Mouse (Mus musculus) liver, postnatal 0 days (tissue): ENCODE measurements around the gene Uhrf1bp1. TPM values are rescaled to one million over a fixed set of nuclear protein-coding genes. Genes with fewer than 3 reads are reported as not detected.
A peak's percentile ranks its signal among the peaks of the same experiment; 100 is the strongest.

Experiments used
- ATAC-seq: fragments of 200-750 bp; cut with Nextera tagmentation; 2 replicates; pipeline ENCODE4 v1.8.0; 2017; ENCODE audit warnings: mild to moderate bottlenecking, moderate library complexity
- DNase-seq: peaks from one replicate; pipeline ENCODE4 v3.0.0-alpha.2; 2016
- H3K27ac ChIP-seq: fragments of 300-500 bp; sonication (generic); 2 replicates; pipeline ENCODE4 v1.5.1; 2014; ENCODE audit warnings: antibody characterized with exemption, moderate library complexity, mild to moderate bottlenecking, low read depth
- H3K27me3 ChIP-seq: fragments of 300-500 bp; sonication (generic); 2 replicates; pipeline ENCODE4 v1.6.1; 2014; ENCODE audit warnings: low read length, control low read depth, mixed read lengths; ENCODE audit not compliant: insufficient read depth
- H3K36me3 ChIP-seq: fragments of 300-500 bp; sonication (generic); replicated peaks from 2 replicates; pipeline ENCODE4 v1.6.1; 2014; ENCODE audit warnings: mild to moderate bottlenecking, control low read depth, low read length, moderate library complexity, mixed read lengths; ENCODE audit not compliant: insufficient read depth
- H3K4me1 ChIP-seq: fragments of 300-500 bp; sonication (generic); 2 replicates; pipeline ENCODE4 v1.6.1; 2014; ENCODE audit warnings: antibody characterized with exemption, mild to moderate bottlenecking, control low read depth; ENCODE audit not compliant: insufficient read depth
- H3K4me2 ChIP-seq: fragments of 300-500 bp; sonication (generic); 2 replicates; pipeline ENCODE4 v1.6.1; 2014; ENCODE audit warnings: low read depth, mild to moderate bottlenecking, low read length, moderate library complexity, mixed read lengths
- H3K4me3 ChIP-seq: fragments of 300-500 bp; sonication (generic); 2 replicates; pipeline ENCODE4 v1.5.1; 2014; ENCODE audit warnings: low read depth, low read length
- H3K9ac ChIP-seq: fragments of 300-500 bp; sonication (generic); replicated peaks from 2 replicates; pipeline ENCODE4 v1.6.1; 2014; ENCODE audit warnings: mild to moderate bottlenecking, moderate library complexity
- H3K9me3 ChIP-seq: fragments of 300-500 bp; sonication (generic); 2 replicates; pipeline ENCODE4 v1.6.1; 2016; ENCODE audit warnings: mild to moderate bottlenecking, control low read depth, low read length, mixed read lengths
- CTCF ChIP-seq: sonication (generic); IDR thresholded peaks from 2 replicates; pipeline ENCODE4 v1.5.1; 2016; ENCODE audit warnings: antibody characterized with exemption, low read depth
- EP300 ChIP-seq: IDR thresholded peaks from 2 replicates; pipeline ENCODE4 v1.6.1; 2016; ENCODE audit warnings: antibody characterized with exemption, low read depth, mild to moderate bottlenecking
- WGBS: fragments of 180-500 bp; shearing (Covaris S2); extraction: QIAGEN DNeasy Blood & Tissue Kit; methylation state at CpG from one replicate; pipeline ENCODE4 v1.1.7; 2014; ENCODE audit not compliant: insufficient replicate concordance; 5-methylcytosine and 5-hydroxymethylcytosine counted together
- polyA plus RNA-seq: library from polyadenylated mRNA; unstranded; fragments of >200 nt; fragmentation: Nextera tagmentation; extraction: Ambion mirVana; gene quantifications from 2 replicates; pipeline ENCODE4 v1.2.1, GENCODE M21; 2015

Uhrf1bp1 gene
- polyA plus RNA-seq, 1 experiment from 2014 or later: 2.2 TPM

- H3K4me3 ChIP-seq: peak overlapping the region; percentile 99
- under 1% methylated on average over 20 of the region's 20 CpGs for WGBS
- H3K4me1 ChIP-seq: peaks cover 39% of the 10 kb centered on the region
- H3K27me3 ChIP-seq: no peaks in the 10 kb centered on the region
- peak overlapping the region; percentile 100 for H3K9ac ChIP-seq
- H3K4me2 ChIP-seq: peak overlapping the region; percentile 92
- no peak for ATAC-seq
- H3K9me3 ChIP-seq: no peaks in the 10 kb centered on the region
- TF ChIP-seq EP300: no peak
- no peak for TF ChIP-seq CTCF
- H3K27ac ChIP-seq: peak overlapping the region; percentile 99
- DNase-seq: peak; percentile 57
- H3K36me3 ChIP-seq: no peaks in the 10 kb centered on the region
Observed at GRCm38 (mm10) chr17:27819521-27819970, 36.7 kb upstream of the Uhrf1bp1 start.

DNA sequence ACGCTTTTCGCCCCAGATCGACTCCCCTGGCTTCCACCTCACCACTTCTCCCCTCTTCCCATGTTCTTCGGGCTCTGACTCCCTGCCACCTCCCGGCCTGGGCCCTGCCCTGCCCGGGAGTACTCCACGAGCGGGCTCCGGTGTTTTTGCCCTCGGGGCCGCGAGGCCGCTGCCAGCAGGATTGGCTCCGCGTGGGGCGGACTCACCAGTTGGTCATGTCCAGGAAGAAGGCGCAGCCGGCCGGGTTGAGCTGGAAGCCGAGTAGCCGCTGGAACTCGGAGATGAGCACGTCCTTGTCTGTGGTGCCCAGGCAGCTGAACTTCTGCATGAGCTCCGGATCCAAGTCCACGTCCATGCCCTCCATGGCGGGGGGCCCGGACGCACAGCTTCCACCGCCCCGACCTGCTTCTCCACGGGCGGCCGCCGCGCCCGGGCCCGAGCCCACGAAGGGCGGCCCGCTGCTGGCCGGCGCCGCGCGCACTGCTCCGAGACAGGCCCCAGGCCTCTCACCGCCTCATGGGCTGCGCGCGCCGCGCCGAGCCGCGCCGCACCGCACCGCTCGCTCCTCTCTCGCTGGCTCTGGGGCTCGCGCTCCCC is 36.2 kb upstream of the Uhrf1bp1 start:
- Histone ChIP-seq H3K27ac (peak overlapping the region; percentile 99), H3K4me1 (peaks cover 41% of the 10 kb centered on the region), H3K4me3 (peak overlapping the region; percentile 99), H3K9me3 (no peaks in the 10 kb centered on the region), H3K36me3 (no peaks in the 10 kb centered on the region), H3K4me2 (peak overlapping the region; percentile 92), H3K27me3 (no peaks in the 10 kb centered on the region), H3K9ac (peak overlapping the region; percentile 100)
- no peak for TF ChIP-seq EP300
- no peak for TF ChIP-seq CTCF
- under 1% methylated on average over 29 of the region's 62 CpGs for WGBS
- ATAC-seq (peak; percentile 20), DNase-seq (peak; percentile 74)

- Histone ChIP-seq H3K27ac (peak within 1 kb of the TSS; percentile 99), H3K4me2 (peak within 1 kb of the TSS; percentile 92), H3K4me1 (peaks cover 48% of the 10 kb centered on the region), H3K27me3 (no peaks in the 10 kb centered on the region), H3K9me3 (no peaks in the 10 kb centered on the region), H3K9ac (peak within 1 kb of the TSS; percentile 100), H3K36me3 (no peaks in the 10 kb centered on the region), H3K4me3 (peak within 1 kb of the TSS; percentile 99)
- 1% methylated on average over 41 of the region's 56 CpGs for WGBS
- ATAC-seq (peak; percentile 90), DNase-seq (peak; percentile 99)
- TF ChIP-seq CTCF (peak; percentile 18; the same call in 1 of the 2 replicates), EP300 (peak; percentile 73)
Observed at GRCm38 (mm10) chr17:27820568-27821406, 35.5 kb upstream of the Uhrf1bp1 start, which contains the start of gene D17Wsu92e. Gene D17Wsu92e, minus strand, starts transcription at chr17:27820648.

DNA sequence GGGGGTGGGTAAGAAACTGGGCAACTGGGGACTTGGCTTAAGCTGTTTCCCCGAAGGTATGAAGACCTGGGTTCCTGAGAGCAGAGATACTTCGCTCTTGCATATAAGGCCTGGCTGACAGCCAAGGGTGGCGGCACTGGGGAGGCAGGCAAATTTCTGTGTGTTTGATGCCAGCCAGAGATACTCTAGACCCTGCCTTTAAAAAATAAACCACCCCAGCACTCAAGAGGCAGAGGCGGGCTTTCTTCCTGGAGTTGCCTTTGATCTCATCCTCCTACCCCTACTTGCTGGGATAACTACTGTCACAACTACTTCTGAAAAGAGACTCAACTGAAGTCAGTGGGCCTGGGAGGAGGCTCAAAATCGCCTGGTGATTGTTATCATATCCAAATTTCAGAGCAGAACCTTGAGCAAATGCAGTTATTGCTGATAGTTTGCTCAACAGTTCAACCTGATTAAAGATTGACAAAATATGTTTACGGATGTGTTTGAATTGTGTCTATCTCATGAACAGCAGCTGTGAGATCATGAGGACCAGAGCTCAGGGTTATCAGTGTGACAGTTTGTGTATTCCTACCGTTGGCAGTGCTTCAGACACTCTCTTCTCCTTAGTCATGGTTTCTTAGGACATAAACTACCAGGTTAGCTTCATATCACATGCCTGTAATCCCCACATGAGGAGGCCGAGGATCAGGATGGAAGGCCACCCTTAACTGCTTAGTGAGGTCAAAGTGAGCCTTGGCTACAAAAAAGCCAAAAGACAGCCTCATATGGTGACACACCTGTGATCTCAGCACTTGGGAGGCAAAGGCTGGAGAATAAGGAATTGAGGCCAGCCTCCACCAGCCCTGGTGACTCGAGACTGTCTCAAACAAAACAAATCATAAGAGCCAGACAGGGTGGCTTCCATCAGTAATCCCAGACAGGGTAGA is 34.6 kb upstream of the Uhrf1bp1 start:
- TF ChIP-seq CTCF (no peak), EP300 (peak; percentile 96)
- Histone ChIP-seq H3K4me1 (peaks cover 55% of the 10 kb centered on the region), H3K27ac (peak overlapping the region; percentile 99), H3K27me3 (no peaks in the 10 kb centered on the region), H3K36me3 (no peaks in the 10 kb centered on the region), H3K4me2 (peak overlapping the region; percentile 92), H3K9me3 (no peaks in the 10 kb centered on the region), H3K4me3 (peak overlapping the region; percentile 99), H3K9ac (peak overlapping the region; percentile 67)
- DNase-seq (peak; percentile 75), ATAC-seq (peak; percentile 17)
- 26% methylated on average over 9 of the region's 9 CpGs for WGBS

DNA sequence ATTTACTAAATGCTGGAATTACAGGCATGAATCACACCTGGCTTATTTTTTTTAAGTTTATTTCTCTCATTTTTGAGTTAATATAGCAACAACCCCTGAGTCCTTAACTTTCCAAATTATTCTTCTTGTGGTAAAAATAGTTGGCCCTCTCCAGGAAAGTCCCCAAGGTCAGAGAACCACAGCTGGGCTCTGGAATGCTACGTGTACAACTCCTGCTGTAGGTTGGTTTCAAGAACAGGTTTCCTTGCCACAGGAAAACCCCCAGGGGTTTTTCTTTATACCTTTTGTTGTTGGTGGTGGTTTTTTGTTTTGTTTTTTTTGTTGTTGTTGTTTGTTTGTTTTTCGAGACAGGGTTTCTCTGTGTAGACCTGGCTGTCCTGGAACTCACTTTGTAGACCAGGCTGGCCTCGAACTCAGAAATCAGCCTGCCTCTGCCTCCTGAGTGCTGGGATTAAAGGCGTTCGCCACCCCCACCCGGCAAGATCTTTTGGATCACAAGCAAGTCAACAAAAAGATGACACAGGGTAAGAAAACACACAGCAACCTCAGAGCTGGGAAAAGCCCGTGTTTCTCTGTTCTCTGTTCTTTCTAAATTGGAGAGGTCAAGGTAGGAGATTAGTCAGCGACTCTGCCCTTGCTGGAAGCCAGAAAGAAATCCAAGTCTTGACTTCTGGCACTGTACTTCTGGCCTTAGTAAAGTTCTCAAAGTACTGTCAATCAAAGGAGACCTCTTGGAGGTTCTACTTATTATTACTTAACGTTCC is 32.9 kb upstream of the Uhrf1bp1 start:
- 79% methylated on average over 9 of the region's 9 CpGs for WGBS
- Histone ChIP-seq H3K27me3 (no peaks in the 10 kb centered on the region), H3K4me1 (peaks cover 45% of the 10 kb centered on the region), H3K9ac (no peak overlapping the region), H3K27ac (peak overlapping the region; percentile 99; the same call in 1 of the 2 replicates), H3K4me2 (no peak overlapping the region), H3K4me3 (no peak overlapping the region), H3K36me3 (no peaks in the 10 kb centered on the region), H3K9me3 (no peaks in the 10 kb centered on the region)
- TF ChIP-seq CTCF (no peak), EP300 (no peak)
- ATAC-seq: no peak
- no peak for DNase-seq
